Mouse (Mus musculus) liver, adult 2 months (tissue): Measurements from ENCODE around the gene Hdgf. TPM values are rescaled to one million over a fixed set of nuclear protein-coding genes. Genes with fewer than 3 reads are reported as not detected.
"Not testable (repeated sequence)": the region's sequence is repeated elsewhere in the genome, so short reads cannot be mapped to it uniquely, and the experiment has no call there.

Experiments used
- DNase-seq: peaks from one replicate; pipeline ENCODE4 v3.0.0-alpha.2; 2011; ENCODE audit warnings: low read depth, low spot score; ENCODE audit errors: extremely low read depth
- H3K27ac ChIP-seq: fragments of 200-500 bp; replicated peaks from 2 replicates; pipeline ENCODE4 v1.5.1; 2012; ENCODE audit warnings: low read depth, mild to moderate bottlenecking, control low read depth, inconsistent platforms, low read length; ENCODE audit not compliant: insufficient read depth
- H3K27me3 ChIP-seq: fragments of 200-500 bp; 2 replicates; pipeline ENCODE4 v1.6.1; 2012; ENCODE audit warnings: mild to moderate bottlenecking, moderate library complexity, low read length, inconsistent platforms; ENCODE audit not compliant: control insufficient read depth, insufficient read depth
- H3K36me3 ChIP-seq: fragments of 200-500 bp; 2 replicates; pipeline ENCODE4 v1.6.1; 2012; ENCODE audit warnings: low read length, inconsistent platforms; ENCODE audit not compliant: control insufficient read depth, insufficient read depth
- H3K4me1 ChIP-seq: fragments of 200-500 bp; 2 replicates; pipeline ENCODE4 v1.6.1; 2011; ENCODE audit warnings: low read length; ENCODE audit not compliant: control insufficient read depth, insufficient read depth
- H3K4me3 ChIP-seq: fragments of 200-500 bp; 2 replicates; pipeline ENCODE4 v1.5.1; 2011; ENCODE audit warnings: low read depth, mild to moderate bottlenecking, control low read depth, low read length, moderate library complexity; ENCODE audit not compliant: insufficient read depth
- H3K79me2 ChIP-seq: fragments of 200-500 bp; 2 replicates; pipeline ENCODE4 v1.6.1; 2012; ENCODE audit warnings: inconsistent platforms, mild to moderate bottlenecking, low read length, moderate library complexity; ENCODE audit not compliant: control insufficient read depth, insufficient read depth
- H3K9ac ChIP-seq: fragments of 200-500 bp; 2 replicates; pipeline ENCODE4 v1.6.1; 2012; ENCODE audit warnings: low read depth, mild to moderate bottlenecking, control low read depth, inconsistent platforms, low read length
- CTCF ChIP-seq: fragments of 200-500 bp; IDR thresholded peaks from 2 replicates; pipeline ENCODE4 v1.5.1; 2011; ENCODE audit warnings: low read depth, low read length, control low read depth
- POLR2A ChIP-seq: fragments of 200-500 bp; IDR thresholded peaks from 2 replicates; pipeline ENCODE4 v1.6.1; 2011; ENCODE audit warnings: low read length, control low read depth; ENCODE audit not compliant: insufficient read depth; ENCODE audit errors: extremely low read depth
- WGBS: fragments of 180-500 bp; shearing (Covaris S2); methylation state at CpG from one replicate; pipeline ENCODE4 v1.1.7; 2018; 5-methylcytosine and 5-hydroxymethylcytosine counted together
- polyA plus RNA-seq: library from polyadenylated mRNA; depleted of rRNA; stranded (reverse); fragments of >200 nt; gene quantifications from 2 replicates; pipeline ENCODE4 v1.2.3, GENCODE M21; 2012
- total RNA-seq: library from RNA; depleted of rRNA; stranded (reverse); fragments of >200 nt; gene quantifications from 2 replicates; pipeline ENCODE4 v1.2.3, GENCODE M21; 2014

Hdgf gene
- total and polyA plus RNA-seq, 2 experiments = 58.8 to 74.7 TPM

DNA sequence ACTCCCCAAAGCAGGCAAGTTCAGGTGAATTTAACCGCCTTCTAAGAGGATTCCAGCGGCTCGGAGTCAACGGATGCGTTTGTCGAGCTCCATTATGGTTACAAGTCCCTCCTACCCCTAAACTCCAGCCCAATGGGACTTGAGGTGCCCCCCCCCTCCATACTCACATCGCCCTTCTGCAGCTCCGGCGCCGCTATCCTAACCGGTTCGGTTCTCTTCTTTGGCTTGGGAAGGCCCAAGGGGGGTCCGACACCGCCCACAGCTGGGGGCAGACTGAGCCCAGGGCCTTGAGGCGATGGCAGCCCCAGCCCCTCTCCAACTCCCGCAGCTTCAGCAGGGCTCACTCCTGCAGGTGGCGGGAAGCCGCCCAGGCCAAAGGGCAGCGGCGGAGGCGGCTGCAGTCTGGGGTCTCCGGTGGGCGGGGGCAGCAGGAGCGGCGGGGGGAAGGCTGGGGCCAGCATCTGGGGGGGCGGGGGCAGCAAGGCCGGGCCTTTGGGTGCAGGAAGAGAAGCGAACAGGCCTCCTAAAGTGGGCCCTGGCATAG lies 21.3 kb upstream of the Hdgf start:
- Histone ChIP-seq H3K4me1 (peaks cover 9% of the 10 kb centered on the region; the same call in 1 of the 2 replicates), H3K79me2 (peaks cover 25% of the 10 kb centered on the region), H3K27ac (peak overlapping the region; percentile 91), H3K4me3 (peak overlapping the region; percentile 88), H3K27me3 (no peaks in the 10 kb centered on the region), H3K36me3 (peaks cover 4% of the 10 kb centered on the region), H3K9ac (peak overlapping the region; percentile 90)
- 1% methylated on average over 28 of the region's 28 CpGs for WGBS
- no peak for TF ChIP-seq CTCF
- no peak for TF ChIP-seq POLR2A
- peak; percentile 23 for DNase-seq

DNA sequence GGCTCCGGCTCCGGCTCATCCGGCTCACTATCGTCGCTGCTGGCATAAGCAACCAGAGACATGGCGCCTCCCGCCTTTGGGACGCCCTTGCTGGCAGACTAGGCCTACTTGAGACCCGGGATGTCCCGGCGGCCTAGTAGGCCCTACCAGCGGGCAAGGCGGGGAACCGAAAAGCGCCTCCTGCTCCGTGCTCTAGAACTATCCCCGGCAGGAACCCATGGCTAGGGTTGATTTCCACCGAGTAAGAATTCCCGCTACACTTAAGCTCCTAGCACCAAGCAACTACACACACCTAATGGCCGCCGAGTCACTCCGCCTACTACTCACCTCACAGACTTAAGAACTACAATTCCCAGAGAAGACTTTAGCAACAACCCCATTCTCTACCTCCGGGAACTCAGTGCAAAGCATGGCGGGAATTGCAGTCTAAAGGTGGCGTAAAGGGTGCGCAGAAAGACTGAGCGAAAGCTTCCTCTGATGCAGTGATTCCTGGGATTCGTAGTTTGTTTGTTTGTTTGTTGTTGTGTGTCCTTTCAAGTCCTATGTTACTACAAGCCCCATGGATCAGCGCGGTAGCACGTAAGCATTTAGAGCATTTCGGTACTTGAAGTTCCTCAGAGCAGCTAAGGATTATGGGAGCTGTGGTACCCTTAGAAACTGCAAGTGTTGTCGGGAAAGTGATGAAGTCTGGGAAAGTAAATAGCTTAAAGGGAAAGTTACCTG lies 20.7 kb upstream of the Hdgf start, which contains the start of gene Prcc:
Gene Prcc, minus strand, starts transcription at position 328 of the 723 bp plus-strand sequence.
- peak within 1 kb of the TSS; percentile 90 for H3K9ac ChIP-seq
- WGBS = under 1% methylated on average over 33 of the region's 33 CpGs
- H3K4me3 ChIP-seq = peak within 1 kb of the TSS; percentile 88
- peaks cover 9% of the 10 kb centered on the region; the same call in 1 of the 2 replicates for H3K4me1 ChIP-seq
- H3K27me3 ChIP-seq = no peaks in the 10 kb centered on the region
- DNase-seq = peak; percentile 100
- TF ChIP-seq CTCF (no peak), POLR2A (no peak)
- H3K36me3 ChIP-seq = peaks cover 2% of the 10 kb centered on the region
- H3K79me2 ChIP-seq = peaks cover 21% of the 10 kb centered on the region
- peak within 1 kb of the TSS; percentile 91 for H3K27ac ChIP-seq

DNA sequence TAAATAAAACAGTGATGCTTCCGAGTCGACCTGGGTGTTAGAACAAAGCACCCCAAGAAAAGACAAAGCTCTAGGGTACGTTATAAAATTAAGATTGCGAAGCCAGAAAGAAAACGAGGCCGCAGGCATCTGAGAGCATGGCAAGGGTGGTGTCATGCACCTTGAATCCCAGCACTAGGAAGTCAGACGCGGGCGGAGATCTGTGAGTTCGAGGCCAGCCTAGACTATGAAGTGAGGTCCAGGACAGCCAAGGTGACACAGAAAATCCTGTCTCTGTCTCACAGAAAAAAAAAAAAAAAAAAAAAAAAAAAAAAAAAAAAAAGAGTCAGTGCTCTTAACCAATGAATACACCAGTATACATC lies 20.1 kb upstream of the Hdgf start:
- Histone ChIP-seq H3K36me3 (no peaks in the 10 kb centered on the region), H3K27ac (no peak overlapping the region), H3K4me1 (peaks cover 9% of the 10 kb centered on the region; the same call in 1 of the 2 replicates), H3K79me2 (peaks cover 18% of the 10 kb centered on the region), H3K9ac (0 out of 2 replicates have a peak overlapping the region, but pooled peaks have one; percentile 31), H3K4me3 (peak overlapping the region; percentile 50), H3K27me3 (no peaks in the 10 kb centered on the region)
- 11% methylated on average over 10 of the region's 10 CpGs for WGBS
- DNase-seq = no peak
- TF ChIP-seq POLR2A (no peak), CTCF (no peak)

DNA sequence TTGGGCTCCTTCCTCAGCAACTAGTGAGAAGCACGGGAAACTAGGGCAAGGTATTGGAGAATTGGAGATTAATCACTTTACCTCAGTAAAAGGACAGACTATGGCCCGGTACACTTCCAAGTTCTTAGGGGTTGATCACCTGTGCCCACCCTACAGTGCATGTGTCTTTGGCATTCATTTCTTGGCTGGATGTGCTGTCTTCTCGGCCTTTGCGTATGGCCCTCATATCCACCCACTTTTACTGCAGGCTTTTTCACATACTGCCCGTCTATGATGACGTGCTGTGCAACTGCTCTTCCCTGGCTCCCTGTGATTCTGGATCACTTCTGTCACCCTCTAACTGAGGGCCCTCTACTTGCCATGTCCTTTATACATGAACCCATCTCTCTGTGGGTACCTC lies 19.7 kb upstream of the Hdgf start:
- H3K27ac ChIP-seq = no peak overlapping the region
- H3K9ac ChIP-seq = no peak overlapping the region
- no peak for DNase-seq
- H3K27me3 ChIP-seq = no peaks in the 10 kb centered on the region
- 91% methylated on average over 6 of the region's 6 CpGs for WGBS
- H3K79me2 ChIP-seq = peaks cover 18% of the 10 kb centered on the region
- TF ChIP-seq POLR2A (no peak), CTCF (no peak)
- no peak overlapping the region; the same call in 1 of the 2 replicates for H3K4me3 ChIP-seq
- H3K4me1 ChIP-seq = peaks cover 9% of the 10 kb centered on the region; the same call in 1 of the 2 replicates
- H3K36me3 ChIP-seq = no peaks in the 10 kb centered on the region

DNA sequence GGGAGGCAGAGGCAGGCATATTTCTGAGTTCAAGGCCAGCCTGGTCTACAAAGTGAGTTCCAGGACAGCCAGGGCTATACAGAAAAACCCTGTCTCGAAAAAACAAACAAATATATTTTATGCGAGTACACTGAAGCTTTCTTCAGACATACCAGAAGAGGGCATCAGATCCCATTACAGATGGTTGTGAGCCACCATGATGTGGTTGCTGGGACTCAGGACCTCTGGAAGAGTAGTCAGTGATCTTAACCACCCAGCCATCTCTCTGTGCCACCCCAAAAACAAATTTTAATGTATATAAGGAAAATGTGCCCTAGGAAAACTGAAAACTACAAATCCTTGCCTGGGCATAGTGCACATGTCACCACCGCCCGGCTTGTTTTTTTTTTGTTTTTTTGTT lies 18.7 kb upstream of the Hdgf start:
- H3K27ac ChIP-seq, H3K4me1 ChIP-seq, H3K36me3 ChIP-seq, H3K9ac ChIP-seq, H3K27me3 ChIP-seq, DNase-seq, H3K4me3 ChIP-seq: not testable (repeated sequence)
- WGBS = 81% methylated on average over 4 of the region's 4 CpGs
- H3K79me2 ChIP-seq = peaks cover 17% of the 10 kb centered on the region

DNA sequence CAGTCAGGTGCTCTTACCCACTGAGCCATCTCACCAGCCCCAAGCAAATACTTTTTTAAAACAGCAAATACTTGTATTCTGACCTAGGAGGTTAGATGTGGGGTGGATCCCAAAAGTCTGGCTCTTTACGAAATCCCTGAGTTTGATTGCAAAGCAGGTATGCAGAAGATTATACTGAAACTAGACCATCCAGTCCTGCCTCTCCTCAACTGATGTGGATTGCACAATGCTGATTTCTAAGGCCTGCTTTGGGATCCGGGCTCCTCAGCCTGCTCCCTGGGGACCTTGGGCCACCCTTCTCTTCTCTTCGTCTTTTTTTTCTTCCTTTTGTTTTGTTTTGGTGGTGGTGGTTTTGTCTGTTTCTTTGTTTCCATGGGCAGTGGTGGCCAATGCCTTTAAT lies 14.6 kb upstream of the Hdgf start:
- TF ChIP-seq POLR2A = no peak
- TF ChIP-seq CTCF = no peak
- no peak for DNase-seq
- no peaks in the 10 kb centered on the region for H3K79me2 ChIP-seq
- no peaks in the 10 kb centered on the region for H3K36me3 ChIP-seq
- no peak overlapping the region for H3K4me3 ChIP-seq
- no peak overlapping the region for H3K9ac ChIP-seq
- no peaks in the 10 kb centered on the region for H3K27me3 ChIP-seq
- no peaks in the 10 kb centered on the region for H3K4me1 ChIP-seq
- no peak overlapping the region for H3K27ac ChIP-seq
- WGBS = 86% methylated on average over 3 of the region's 3 CpGs
